Mouse (Mus musculus) urinary bladder, postnatal 25 days (tissue): ENCODE measurements at regions not wholly inside any gene's neighbourhood (a gene's known extent, or its start where the extent isn't known, plus 50 kb on each side); places are given as distances from the start of the nearest gene placed in this dataset.

Source experiments
- DNase-seq: peaks from one replicate; pipeline ENCODE4 v3.0.0; 2022; ENCODE audit warnings: low spot score

- DNase-seq: no peak
Measured at GRCm38 (mm10) chr10:42131798-42132197, 113.6 kb upstream of the Armc2 start.

GRCm38 (mm10) chr10:42131298-42131697, 113.1 kb upstream of the Armc2 start:
- DNase-seq: no peak

- no peak for DNase-seq
Measured at GRCm38 (mm10) chr10:42127865-42128419, 109.7 kb upstream of the Armc2 start.

- no peak for DNase-seq
Measured at GRCm38 (mm10) chr10:42126816-42127215, 108.6 kb upstream of the Armc2 start.

- no peak for DNase-seq
Measured at GRCm38 (mm10) chr10:42122768-42123635, 104.8 kb upstream of the Armc2 start.

- DNase-seq: no peak
Measured at GRCm38 (mm10) chr10:42121984-42122383, 103.7 kb upstream of the Armc2 start.

- no peak for DNase-seq
Measured at GRCm38 (mm10) chr10:42119326-42119725, 101.1 kb upstream of the Armc2 start.

- DNase-seq: no peak
Measured at GRCm38 (mm10) chr10:42118361-42119188, 100.3 kb upstream of the Armc2 start.

- no peak for DNase-seq
Measured at GRCm38 (mm10) chr10:42117523-42117922, 99.3 kb upstream of the Armc2 start.

- DNase-seq: no peak
Measured at GRCm38 (mm10) chr10:42115920-42116298, 97.7 kb upstream of the Armc2 start.

- DNase-seq: no peak
Measured at GRCm38 (mm10) chr10:42115224-42115919, 97.1 kb upstream of the Armc2 start.

- no peak for DNase-seq
Measured at GRCm38 (mm10) chr10:42110704-42111103, 92.5 kb upstream of the Armc2 start.

- no peak for DNase-seq
Measured at GRCm38 (mm10) chr10:42108294-42109014, 90.2 kb upstream of the Armc2 start.

- no peak for DNase-seq
Measured at GRCm38 (mm10) chr10:42107437-42108293, 89.4 kb upstream of the Armc2 start.

- DNase-seq: no peak
Measured at GRCm38 (mm10) chr10:42106611-42107010, 88.4 kb upstream of the Armc2 start.

- no peak for DNase-seq
Measured at GRCm38 (mm10) chr10:42105083-42105482, 86.8 kb upstream of the Armc2 start.

- no peak for DNase-seq
Measured at GRCm38 (mm10) chr10:42102320-42102719, 84.1 kb upstream of the Armc2 start.

- DNase-seq: no peak
Measured at GRCm38 (mm10) chr10:42101096-42101495, 82.9 kb upstream of the Armc2 start.

GRCm38 (mm10) chr10:42096924-42097323, 78.7 kb upstream of the Armc2 start:
- no peak for DNase-seq

GRCm38 (mm10) chr10:42095986-42096385, 77.7 kb upstream of the Armc2 start:
- no peak for DNase-seq
